Mouse (Mus musculus) stomach, postnatal 0 days (tissue): ENCODE data around the gene Adck2.

ENCODE experiments used
- CTCF ChIP-seq: IDR thresholded peaks from 2 replicates; pipeline ENCODE4 v1.5.1; 2016; ENCODE audit warnings: antibody characterized with exemption, low read depth, mild to moderate bottlenecking, moderate library complexity
- EP300 ChIP-seq: optimal IDR thresholded peaks from 2 replicates; pipeline ENCODE3; 2016; ENCODE audit warnings: antibody characterized with exemption

GRCm38 (mm10) chr6:39526797-39527196 lies 46.9 kb upstream of the Adck2 start:
- no peak for TF ChIP-seq CTCF
- TF ChIP-seq EP300 = no peak
